Mouse (Mus musculus): Measurements from ENCODE around the gene Ankrd6.

GRCm38 (mm10) chr4:32779996-32780395, 170.6 kb downstream of the Ankrd6 start:
- no peak for TF ChIP-seq CTCF (IDR thresholded peaks at IDR 0.05; ENCODE audit: low read depth, low read length)
- TF ChIP-seq POLR2AphosphoS5 (IDR thresholded peaks at IDR 0.05; ENCODE audit: insufficient replicate concordance, low read depth, low read length): no peak

All from G1E (cell line).